Mouse (Mus musculus) embryonic facial prominence, embryonic 15.5 days (tissue): Measurements from ENCODE around the gene Ush2a. TPM values are rescaled to one million over a fixed set of nuclear protein-coding genes. Genes with fewer than 3 reads are reported as not detected.

ENCODE experiments used
- ATAC-seq: fragments of 200-750 bp; cut with Nextera tagmentation; 2 replicates; pipeline ENCODE4 v1.8.0; 2017; ENCODE audit warnings: low read depth, moderate TSS enrichment; ENCODE audit not compliant: insufficient number of reproducible peaks, low FRiP score, low TSS enrichment
- H3K27ac ChIP-seq: fragments of 300-500 bp; sonication (generic); replicated peaks from 2 replicates; pipeline ENCODE4 v1.5.1; 2015; ENCODE audit warnings: mild to moderate bottlenecking, inconsistent platforms
- H3K27me3 ChIP-seq: fragments of 300-500 bp; sonication (generic); 2 replicates; pipeline ENCODE4 v1.6.1; 2015; ENCODE audit warnings: inconsistent platforms
- H3K36me3 ChIP-seq: fragments of 300-500 bp; sonication (generic); 2 replicates; pipeline ENCODE4 v1.6.1; 2015; ENCODE audit warnings: mild to moderate bottlenecking, inconsistent platforms
- H3K4me1 ChIP-seq: fragments of 300-500 bp; sonication (generic); 2 replicates; pipeline ENCODE4 v1.6.1; 2015; ENCODE audit warnings: inconsistent platforms
- H3K4me2 ChIP-seq: fragments of 300-500 bp; sonication (generic); replicated peaks from 2 replicates; pipeline ENCODE4 v1.6.1; 2015; ENCODE audit warnings: mild to moderate bottlenecking, inconsistent platforms
- H3K4me3 ChIP-seq: fragments of 300-500 bp; sonication (generic); replicated peaks from 2 replicates; pipeline ENCODE4 v1.5.1; 2015; ENCODE audit warnings: mild to moderate bottlenecking, inconsistent platforms
- H3K9ac ChIP-seq: fragments of 300-500 bp; sonication (generic); 2 replicates; pipeline ENCODE4 v1.6.1; 2015; ENCODE audit warnings: inconsistent platforms
- H3K9me3 ChIP-seq: fragments of 300-500 bp; sonication (generic); replicated peaks from 2 replicates; pipeline ENCODE4 v1.6.1; 2016; ENCODE audit warnings: inconsistent platforms
- WGBS: fragments of 180-500 bp; shearing (Covaris S2); methylation state at CpG from one replicate; pipeline ENCODE4 v1.1.7; 2015; 5-methylcytosine and 5-hydroxymethylcytosine counted together
- polyA plus RNA-seq: library from polyadenylated mRNA; unstranded; fragments of >200 nt; fragmentation: Nextera tagmentation; extraction: Ambion mirVana; gene quantifications from 2 replicates; pipeline ENCODE4 v1.2.1, GENCODE M21; 2015

Ush2a gene
- polyA plus RNA-seq, 1 experiment from 2014 or later, result 0.04 TPM

- Histone ChIP-seq H3K9ac (no peak overlapping the region), H3K9me3 (no peaks in the 10 kb centered on the region), H3K4me2 (no peak overlapping the region), H3K36me3 (no peaks in the 10 kb centered on the region), H3K27ac (no peak overlapping the region), H3K4me1 (no peaks in the 10 kb centered on the region), H3K27me3 (no peaks in the 10 kb centered on the region), H3K4me3 (no peak overlapping the region)
- 93% methylated on average over 11 of the region's 11 CpGs for WGBS
- ATAC-seq, result no peak
Observed at GRCm38 (mm10) chr1:188910656-188911055, 648.8 kb downstream of the Ush2a start.

DNA sequence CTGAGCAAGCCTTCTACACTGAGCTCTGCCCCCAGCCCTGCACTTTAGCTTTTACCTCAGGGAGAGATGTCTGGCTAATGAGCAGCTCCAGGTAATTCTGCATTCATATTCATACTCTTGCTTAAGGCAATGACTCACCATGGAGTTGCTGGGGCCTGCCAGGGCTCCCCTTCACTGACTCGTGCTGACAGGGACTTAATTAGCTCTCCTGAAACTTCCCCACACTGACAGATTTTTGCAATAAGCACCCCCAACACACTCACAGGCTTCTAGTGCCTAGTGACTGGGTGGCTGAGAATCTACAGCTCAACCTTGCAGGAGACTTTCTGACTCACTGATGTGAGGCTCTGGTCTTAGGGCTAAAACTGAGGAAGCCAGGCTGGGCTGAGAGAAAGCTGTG is 658.1 kb downstream of the Ush2a start:
- H3K36me3 ChIP-seq, result no peaks in the 10 kb centered on the region
- no peak overlapping the region for H3K9ac ChIP-seq
- peak; percentile 47; the same call in 1 of the 2 replicates for ATAC-seq
- WGBS, result 23% methylated on average over 1 of the region's 1 CpGs
- H3K27ac ChIP-seq, result 0 out of 2 replicates have a peak overlapping the region, but pooled peaks have one; percentile 60
- H3K4me2 ChIP-seq, result no peak overlapping the region
- no peak overlapping the region for H3K4me3 ChIP-seq
- 0 out of 2 replicates have a peak, but pooled peaks cover 4% of the 10 kb centered on the region for H3K9me3 ChIP-seq
- no peaks in the 10 kb centered on the region for H3K4me1 ChIP-seq
- no peaks in the 10 kb centered on the region for H3K27me3 ChIP-seq

- no peaks in the 10 kb centered on the region for H3K27me3 ChIP-seq
- 81% methylated on average over 14 of the region's 14 CpGs for WGBS
- no peak overlapping the region for H3K9ac ChIP-seq
- no peaks in the 10 kb centered on the region for H3K4me1 ChIP-seq
- no peak overlapping the region for H3K4me3 ChIP-seq
- no peak for ATAC-seq
- H3K9me3 ChIP-seq, result no peaks in the 10 kb centered on the region
- no peaks in the 10 kb centered on the region for H3K36me3 ChIP-seq
- no peak overlapping the region for H3K27ac ChIP-seq
- no peak overlapping the region for H3K4me2 ChIP-seq
Observed at GRCm38 (mm10) chr1:188937246-188937780, 675.5 kb downstream of the Ush2a start.

DNA sequence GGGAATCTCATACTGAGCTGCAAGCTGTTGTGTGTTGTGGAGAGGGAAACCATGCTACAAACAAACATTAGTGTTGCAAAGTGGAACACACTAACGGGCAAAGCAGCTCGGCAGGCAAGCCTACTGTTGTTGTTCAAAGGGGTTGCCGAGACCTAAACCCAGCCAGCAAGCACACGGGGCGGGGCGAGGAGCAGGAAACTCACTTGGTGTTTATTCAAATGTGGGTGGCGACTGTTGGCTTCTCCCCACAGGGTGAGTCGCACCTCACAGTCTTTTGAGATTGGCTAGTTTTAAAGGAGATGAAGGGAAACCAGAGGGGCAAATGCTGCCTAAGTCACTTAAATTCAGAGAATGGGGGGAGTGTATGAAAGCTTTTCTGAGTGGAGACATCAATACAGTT is 683.5 kb downstream of the Ush2a start:
- WGBS, result 39% methylated on average over 8 of the region's 8 CpGs
- no peak overlapping the region for H3K27ac ChIP-seq
- no peak for ATAC-seq
- no peak overlapping the region for H3K4me3 ChIP-seq
- H3K9ac ChIP-seq, result no peak overlapping the region
- H3K27me3 ChIP-seq, result no peaks in the 10 kb centered on the region
- H3K4me2 ChIP-seq, result no peak overlapping the region
- H3K36me3 ChIP-seq, result no peaks in the 10 kb centered on the region
- no peaks in the 10 kb centered on the region for H3K9me3 ChIP-seq
- H3K4me1 ChIP-seq, result peaks cover 15% of the 10 kb centered on the region

GRCm38 (mm10) chr1:188946849-188947248 is 685.0 kb downstream of the Ush2a start:
- 85% methylated on average over 11 of the region's 11 CpGs for WGBS
- Histone ChIP-seq H3K36me3 (no peaks in the 10 kb centered on the region), H3K4me3 (no peak overlapping the region), H3K4me2 (no peak overlapping the region), H3K27ac (no peak overlapping the region), H3K9ac (no peak overlapping the region), H3K4me1 (peaks cover 15% of the 10 kb centered on the region), H3K27me3 (no peaks in the 10 kb centered on the region), H3K9me3 (no peaks in the 10 kb centered on the region)
- no peak for ATAC-seq

DNA sequence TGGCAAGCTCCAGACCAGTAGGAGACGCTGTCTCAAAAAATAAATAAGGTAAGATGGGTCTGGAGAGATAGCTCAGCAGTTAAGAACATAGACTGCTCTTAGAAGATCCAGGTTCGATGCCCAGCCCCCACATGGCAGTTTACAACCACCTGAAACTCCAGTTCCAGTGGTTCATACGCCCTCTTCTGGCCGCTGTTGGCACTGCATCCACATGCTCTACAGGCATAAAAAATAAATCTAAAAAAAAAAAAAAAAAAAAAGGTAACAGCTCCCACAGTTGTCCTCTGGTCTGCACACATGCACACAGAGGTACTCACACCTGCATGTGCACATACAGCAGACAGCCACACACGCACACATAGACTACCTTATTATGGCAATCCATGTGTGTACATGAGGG is 686.0 kb downstream of the Ush2a start:
- Histone ChIP-seq H3K36me3 (no peaks in the 10 kb centered on the region), H3K4me1 (peaks cover 15% of the 10 kb centered on the region), H3K9me3 (no peaks in the 10 kb centered on the region), H3K4me2 (no peak overlapping the region), H3K4me3 (no peak overlapping the region), H3K27me3 (no peaks in the 10 kb centered on the region), H3K27ac (no peak overlapping the region), H3K9ac (no peak overlapping the region)
- 60% methylated on average over 5 of the region's 5 CpGs for WGBS
- ATAC-seq, result no peak

DNA sequence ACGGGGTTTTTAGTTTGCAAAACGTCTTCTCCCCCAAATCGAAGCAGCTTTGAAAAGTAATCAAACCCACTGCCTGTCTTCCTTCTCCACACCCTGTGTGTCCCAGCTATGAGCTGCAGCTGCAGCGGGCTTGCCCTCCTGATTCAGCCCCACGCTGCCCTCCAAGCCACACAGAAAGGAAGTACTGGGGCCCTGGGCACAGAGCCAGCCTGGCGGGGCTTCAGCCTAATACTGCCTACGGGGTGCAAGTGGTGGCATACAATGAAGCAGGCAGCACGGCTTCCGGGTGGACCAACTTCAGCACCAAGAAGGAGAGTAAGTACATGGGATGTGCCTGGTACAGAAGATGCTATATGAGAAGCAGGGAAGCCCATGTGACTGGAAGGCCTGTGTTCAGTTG is 686.5 kb downstream of the Ush2a start:
- H3K36me3 ChIP-seq, result no peaks in the 10 kb centered on the region
- ATAC-seq, result no peak
- no peak overlapping the region for H3K9ac ChIP-seq
- peaks cover 15% of the 10 kb centered on the region for H3K4me1 ChIP-seq
- H3K4me2 ChIP-seq, result no peak overlapping the region
- no peaks in the 10 kb centered on the region for H3K27me3 ChIP-seq
- 53% methylated on average over 9 of the region's 9 CpGs for WGBS
- no peak overlapping the region for H3K4me3 ChIP-seq
- no peak overlapping the region for H3K27ac ChIP-seq
- H3K9me3 ChIP-seq, result no peaks in the 10 kb centered on the region

DNA sequence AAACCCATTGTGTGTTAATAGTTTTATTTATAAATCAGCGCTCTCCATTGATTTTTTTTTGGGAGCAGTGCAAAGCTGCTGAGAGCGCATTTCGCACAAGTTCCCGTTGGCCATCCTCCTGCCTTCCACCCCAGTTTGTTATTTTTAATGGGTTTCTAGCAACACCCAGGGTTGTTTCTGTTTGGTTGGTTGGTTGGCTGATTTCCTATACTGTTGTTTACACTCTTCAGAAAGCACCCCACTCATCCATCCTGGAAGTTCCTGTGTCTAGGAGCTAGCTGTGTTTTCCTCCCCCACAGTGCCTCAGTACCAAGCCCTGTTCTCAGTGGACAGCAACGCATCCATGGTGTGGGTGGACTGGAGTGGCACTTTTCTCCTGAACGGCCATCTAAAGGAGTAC is 689.3 kb downstream of the Ush2a start:
- 86% methylated on average over 6 of the region's 6 CpGs for WGBS
- no peak for ATAC-seq
- Histone ChIP-seq H3K4me3 (no peak overlapping the region), H3K27ac (no peak overlapping the region), H3K9ac (no peak overlapping the region), H3K27me3 (no peaks in the 10 kb centered on the region), H3K36me3 (no peaks in the 10 kb centered on the region), H3K9me3 (no peaks in the 10 kb centered on the region), H3K4me1 (peaks cover 7% of the 10 kb centered on the region), H3K4me2 (no peak overlapping the region)

GRCm38 (mm10) chr1:188952501-188952900 is 690.7 kb downstream of the Ush2a start:
- 82% methylated on average over 4 of the region's 4 CpGs for WGBS
- Histone ChIP-seq H3K4me1 (peaks cover 7% of the 10 kb centered on the region), H3K4me3 (no peak overlapping the region), H3K36me3 (no peaks in the 10 kb centered on the region), H3K4me2 (no peak overlapping the region), H3K27me3 (no peaks in the 10 kb centered on the region), H3K27ac (no peak overlapping the region), H3K9ac (no peak overlapping the region), H3K9me3 (no peaks in the 10 kb centered on the region)
- no peak for ATAC-seq

- Histone ChIP-seq H3K9me3 (no peaks in the 10 kb centered on the region), H3K4me2 (no peak overlapping the region), H3K4me1 (no peaks in the 10 kb centered on the region), H3K36me3 (peaks cover 72% of the 10 kb centered on the region), H3K4me3 (no peak overlapping the region), H3K27me3 (no peaks in the 10 kb centered on the region), H3K27ac (no peak overlapping the region), H3K9ac (no peak overlapping the region)
- ATAC-seq, result no peak
- whole genome bisulfite sequencing, result 83% methylated on average over 6 of the region's 6 CpGs
Observed at GRCm38 (mm10) chr1:188973078-188973477, 711.3 kb downstream of the Ush2a start.

DNA sequence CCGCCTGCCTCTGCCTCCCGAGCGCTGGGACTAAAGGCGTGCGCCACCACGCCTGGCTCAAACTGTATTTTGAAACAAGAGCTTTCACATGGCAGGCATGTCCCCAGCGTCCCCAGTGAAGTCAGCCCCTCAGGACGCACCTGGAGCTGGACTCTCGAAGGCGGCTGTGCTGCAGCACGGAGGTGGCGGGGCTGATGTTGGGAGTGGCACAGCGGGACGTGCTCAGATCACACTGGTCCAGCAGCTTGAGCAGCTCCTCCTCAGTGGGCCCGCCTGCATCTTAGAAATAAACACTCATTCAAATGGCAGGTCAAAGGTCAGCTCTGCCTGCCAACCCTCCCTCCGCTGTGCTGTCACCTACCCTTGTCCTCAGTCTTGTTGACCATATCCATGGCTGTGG is 712.1 kb downstream of the Ush2a start:
- H3K4me2 ChIP-seq, result no peak overlapping the region
- H3K27me3 ChIP-seq, result no peaks in the 10 kb centered on the region
- 91% methylated on average over 16 of the region's 16 CpGs for WGBS
- no peak overlapping the region for H3K27ac ChIP-seq
- no peak for ATAC-seq
- no peaks in the 10 kb centered on the region for H3K9me3 ChIP-seq
- H3K36me3 ChIP-seq, result peaks cover 72% of the 10 kb centered on the region
- H3K4me3 ChIP-seq, result no peak overlapping the region
- H3K9ac ChIP-seq, result no peak overlapping the region
- no peaks in the 10 kb centered on the region for H3K4me1 ChIP-seq

DNA sequence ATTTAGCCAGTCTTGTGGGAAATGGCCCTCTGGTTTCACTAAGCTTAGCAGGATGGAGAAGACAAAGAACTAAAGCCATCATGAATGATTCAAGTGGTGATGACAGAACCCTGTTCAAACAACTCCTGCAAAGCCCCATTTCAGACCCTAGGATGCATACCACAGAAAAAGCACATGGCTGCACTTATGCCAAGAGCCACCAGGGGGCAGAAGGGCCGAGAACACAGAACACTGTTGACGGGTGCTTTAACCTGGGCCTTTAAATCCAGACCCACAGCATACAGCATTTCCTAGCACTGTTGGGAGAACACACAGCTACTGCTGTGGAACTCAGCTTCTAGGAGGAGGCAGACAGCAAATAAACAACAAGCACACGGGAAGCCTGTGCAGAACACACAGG is 718.2 kb downstream of the Ush2a start:
- Histone ChIP-seq H3K9ac (no peak overlapping the region), H3K9me3 (no peaks in the 10 kb centered on the region), H3K4me1 (no peaks in the 10 kb centered on the region), H3K4me2 (no peak overlapping the region), H3K27me3 (no peaks in the 10 kb centered on the region), H3K4me3 (no peak overlapping the region), H3K36me3 (peaks cover 74% of the 10 kb centered on the region), H3K27ac (no peak overlapping the region)
- 23% methylated on average over 3 of the region's 3 CpGs for WGBS
- ATAC-seq, result no peak
